Mouse (Mus musculus) lung, embryonic 16.5 days (tissue): Measurements from ENCODE around the gene Camta1. TPM values are rescaled to one million over a fixed set of nuclear protein-coding genes. Genes with fewer than 3 reads are reported as not detected.

Source experiments
- ATAC-seq: fragments of 200-750 bp; cut with Nextera tagmentation; 2 replicates; pipeline ENCODE4 v1.8.0; 2017; ENCODE audit warnings: low read depth, mild to moderate bottlenecking, moderate library complexity
- H3K27ac ChIP-seq: fragments of 300-500 bp; sonication (generic); 2 replicates; pipeline ENCODE4 v1.5.1; 2014; ENCODE audit warnings: mild to moderate bottlenecking, control low read depth, low read length
- H3K27me3 ChIP-seq: fragments of 300-500 bp; sonication (generic); 2 replicates; pipeline ENCODE4 v1.6.1; 2014; ENCODE audit warnings: low read depth, low read length, mixed read lengths; ENCODE audit not compliant: control insufficient read depth, insufficient read depth
- H3K36me3 ChIP-seq: fragments of 300-500 bp; sonication (generic); 2 replicates; pipeline ENCODE4 v1.6.1; 2014; ENCODE audit warnings: low read length; ENCODE audit not compliant: control insufficient read depth, insufficient read depth
- H3K4me1 ChIP-seq: fragments of 300-500 bp; sonication (generic); replicated peaks from 2 replicates; pipeline ENCODE4 v1.6.1; 2014; ENCODE audit warnings: low read length, mixed read lengths; ENCODE audit not compliant: control insufficient read depth, insufficient read depth
- H3K4me2 ChIP-seq: fragments of 300-500 bp; sonication (generic); 2 replicates; pipeline ENCODE4 v1.6.1; 2014; ENCODE audit warnings: low read depth, low read length, control low read depth
- H3K4me3 ChIP-seq: fragments of 300-500 bp; sonication (generic); 2 replicates; pipeline ENCODE4 v1.5.1; 2014; ENCODE audit warnings: mild to moderate bottlenecking, low read length, control low read depth
- H3K9ac ChIP-seq: fragments of 300-500 bp; sonication (generic); 2 replicates; pipeline ENCODE4 v1.6.1; 2014; ENCODE audit warnings: low read length, control low read depth
- H3K9me3 ChIP-seq: fragments of 300-500 bp; sonication (generic); 2 replicates; pipeline ENCODE4 v1.6.1; 2016; ENCODE audit warnings: low read length; ENCODE audit not compliant: control insufficient read depth
- WGBS: fragments of 180-500 bp; shearing (Covaris S2); extraction: QIAGEN DNeasy Blood & Tissue Kit; methylation state at CpG from one replicate; pipeline ENCODE4 v1.1.7; 2014; 5-methylcytosine and 5-hydroxymethylcytosine counted together
- polyA plus RNA-seq: library from polyadenylated mRNA; unstranded; fragments of >200 nt; fragmentation: Nextera tagmentation; extraction: Ambion mirVana; gene quantifications from 2 replicates; pipeline ENCODE4 v1.2.1, GENCODE M21; 2015

The Camta1 gene
- polyA plus RNA-seq, 1 experiment from 2014 or later, result 89.4 TPM

GRCm38 (mm10) chr4:151407129-151407528 is 454.5 kb downstream of the Camta1 start:
- Histone ChIP-seq H3K4me3 (no peak overlapping the region), H3K4me1 (no peaks in the 10 kb centered on the region), H3K27ac (no peak overlapping the region), H3K36me3 (no peaks in the 10 kb centered on the region), H3K9ac (no peak overlapping the region), H3K4me2 (no peak overlapping the region), H3K27me3 (no peaks in the 10 kb centered on the region; the same call in 1 of the 2 replicates), H3K9me3 (no peaks in the 10 kb centered on the region; the same call in 1 of the 2 replicates)
- WGBS, result 94% methylated on average over 2 of the region's 2 CpGs
- no peak for ATAC-seq

GRCm38 (mm10) chr4:151404581-151405256 is 457.0 kb downstream of the Camta1 start:
- Histone ChIP-seq H3K4me3 (no peak overlapping the region), H3K9ac (no peak overlapping the region), H3K9me3 (no peaks in the 10 kb centered on the region; the same call in 1 of the 2 replicates), H3K4me2 (no peak overlapping the region), H3K27me3 (no peaks in the 10 kb centered on the region), H3K27ac (no peak overlapping the region), H3K36me3 (no peaks in the 10 kb centered on the region), H3K4me1 (no peaks in the 10 kb centered on the region)
- ATAC-seq, result no peak
- WGBS, result 50% methylated on average over 17 of the region's 17 CpGs

GRCm38 (mm10) chr4:151401685-151402397 is 459.8 kb downstream of the Camta1 start:
- Histone ChIP-seq H3K4me3 (no peak overlapping the region), H3K9ac (no peak overlapping the region), H3K4me2 (no peak overlapping the region), H3K4me1 (no peaks in the 10 kb centered on the region), H3K9me3 (no peaks in the 10 kb centered on the region), H3K27ac (no peak overlapping the region), H3K27me3 (no peaks in the 10 kb centered on the region), H3K36me3 (no peaks in the 10 kb centered on the region)
- WGBS, result 72% methylated on average over 22 of the region's 22 CpGs
- ATAC-seq, result no peak

GRCm38 (mm10) chr4:151396536-151396935 is 465.1 kb downstream of the Camta1 start:
- no peak for ATAC-seq
- H3K9ac ChIP-seq, result no peak overlapping the region
- H3K36me3 ChIP-seq, result no peaks in the 10 kb centered on the region
- H3K27ac ChIP-seq, result no peak overlapping the region
- no peaks in the 10 kb centered on the region for H3K4me1 ChIP-seq
- no peaks in the 10 kb centered on the region for H3K27me3 ChIP-seq
- no peak overlapping the region for H3K4me2 ChIP-seq
- no peaks in the 10 kb centered on the region for H3K9me3 ChIP-seq
- H3K4me3 ChIP-seq, result no peak overlapping the region
- WGBS, result 76% methylated on average over 7 of the region's 7 CpGs

- no peak for ATAC-seq
- no peak overlapping the region for H3K4me2 ChIP-seq
- peaks cover 2% of the 10 kb centered on the region; the same call in 1 of the 2 replicates for H3K4me1 ChIP-seq
- H3K27ac ChIP-seq, result no peak overlapping the region
- 73% methylated on average over 11 of the region's 11 CpGs for WGBS
- H3K36me3 ChIP-seq, result no peaks in the 10 kb centered on the region
- H3K4me3 ChIP-seq, result no peak overlapping the region
- H3K9ac ChIP-seq, result no peak overlapping the region
- H3K27me3 ChIP-seq, result no peaks in the 10 kb centered on the region
- H3K9me3 ChIP-seq, result no peaks in the 10 kb centered on the region
Observed at GRCm38 (mm10) chr4:151389345-151389744, 472.3 kb downstream of the Camta1 start.

GRCm38 (mm10) chr4:151386701-151387451 is 474.8 kb downstream of the Camta1 start:
- Histone ChIP-seq H3K27ac (no peak overlapping the region), H3K9me3 (no peaks in the 10 kb centered on the region), H3K4me3 (peak overlapping the region; percentile 46), H3K4me2 (peak overlapping the region; percentile 69), H3K9ac (peak overlapping the region; percentile 55), H3K36me3 (no peaks in the 10 kb centered on the region), H3K4me1 (peaks cover 2% of the 10 kb centered on the region; the same call in 1 of the 2 replicates), H3K27me3 (no peaks in the 10 kb centered on the region)
- WGBS, result under 1% methylated on average over 24 of the region's 24 CpGs
- ATAC-seq, result no peak

- WGBS, result 10% methylated on average over 12 of the region's 12 CpGs
- peak overlapping the region; percentile 46 for H3K4me3 ChIP-seq
- ATAC-seq, result no peak
- no peaks in the 10 kb centered on the region for H3K9me3 ChIP-seq
- no peak overlapping the region for H3K9ac ChIP-seq
- H3K4me1 ChIP-seq, result peaks cover 2% of the 10 kb centered on the region; the same call in 1 of the 2 replicates
- no peak overlapping the region for H3K27ac ChIP-seq
- no peaks in the 10 kb centered on the region for H3K27me3 ChIP-seq
- H3K4me2 ChIP-seq, result peak overlapping the region; percentile 69
- H3K36me3 ChIP-seq, result no peaks in the 10 kb centered on the region
Observed at GRCm38 (mm10) chr4:151385985-151386700, 475.5 kb downstream of the Camta1 start.

- H3K9me3 ChIP-seq, result no peaks in the 10 kb centered on the region
- ATAC-seq, result no peak
- no peaks in the 10 kb centered on the region; the same call in 1 of the 2 replicates for H3K4me1 ChIP-seq
- no peak overlapping the region for H3K4me2 ChIP-seq
- WGBS, result 56% methylated on average over 1 of the region's 1 CpGs
- H3K27me3 ChIP-seq, result no peaks in the 10 kb centered on the region
- H3K4me3 ChIP-seq, result no peak overlapping the region
- H3K9ac ChIP-seq, result no peak overlapping the region
- H3K36me3 ChIP-seq, result no peaks in the 10 kb centered on the region
- no peak overlapping the region for H3K27ac ChIP-seq
Observed at GRCm38 (mm10) chr4:151377731-151378130, 483.9 kb downstream of the Camta1 start.
